Mouse (Mus musculus) bone marrow macrophage, adult 2 months (primary cell): Measurements from ENCODE around the gene Slc4a3.

ENCODE experiments used
- CTCF ChIP-seq: IDR thresholded peaks from 2 replicates; pipeline ENCODE4 v1.5.1; 2012; ENCODE audit warnings: low read depth, mild to moderate bottlenecking, low read length, moderate library complexity
- POLR2A ChIP-seq: IDR thresholded peaks from 2 replicates; pipeline ENCODE4 v1.6.1; 2012; ENCODE audit warnings: mild to moderate bottlenecking, low read depth, low read length, borderline replicate concordance

DNA sequence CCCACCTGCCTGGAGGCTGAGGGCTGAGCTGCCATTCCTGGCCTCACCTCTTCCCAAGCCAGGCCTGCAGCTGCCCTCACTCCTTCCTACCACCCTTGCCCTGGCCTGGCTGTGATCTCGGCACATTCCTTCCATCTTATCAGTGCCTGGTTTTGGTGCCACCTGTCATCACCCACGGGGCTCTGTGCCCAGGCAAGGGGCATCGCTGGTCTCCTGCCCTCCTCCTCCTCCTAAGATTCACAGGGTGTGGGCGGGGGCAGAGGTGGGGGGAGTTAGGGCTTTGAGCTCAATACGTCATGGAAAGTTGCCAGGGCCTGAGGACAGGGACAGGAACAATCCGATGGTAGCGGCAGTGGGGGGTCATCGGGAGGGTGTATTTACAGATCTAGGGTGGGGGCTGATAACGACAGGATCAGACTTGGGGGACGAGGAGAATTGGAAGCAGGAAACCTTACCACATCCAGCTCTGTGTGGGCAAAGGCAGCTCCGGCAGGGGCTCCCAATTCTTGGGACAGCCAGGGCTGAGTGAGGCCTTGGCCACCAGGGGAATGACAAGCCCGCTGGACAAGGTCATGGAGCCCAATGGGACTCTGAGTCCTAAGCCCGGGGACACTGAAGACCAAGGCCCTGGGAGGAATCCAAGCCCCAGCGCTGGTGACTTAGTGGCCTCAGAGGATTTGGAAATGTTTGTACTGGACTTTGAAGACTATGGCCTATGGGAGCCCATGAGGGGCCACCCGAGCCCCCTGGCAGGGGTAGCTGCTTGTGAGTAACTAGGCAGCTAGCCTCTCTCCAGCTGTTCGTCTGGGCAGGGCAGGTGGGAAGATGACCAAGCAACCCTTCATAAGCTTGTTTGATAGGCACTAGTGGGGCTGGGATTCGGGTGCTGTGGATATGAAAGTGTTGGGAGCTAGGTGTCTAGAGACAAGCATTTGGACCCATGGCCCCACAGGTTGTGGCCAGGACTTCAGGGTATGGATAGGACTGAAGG, 3.5 kb downstream of the Slc4a3 start:
- TF ChIP-seq POLR2A (no peak), CTCF (no peak)
